In genomic region chr6:97395477-97396350, GRCm38 (mm10) we compare ENCODE assay signal across 8 mouse cellular contexts.
DNase-seq lines count a peak whose midpoint lies in the region; ATAC-seq lines count a peak whose summit lies in the region.

No protein-coding gene starts in this region.

- H3K27ac ChIP-seq in heart, embryonic 12.5 days (ENCODE audit: poor library complexity, severe bottlenecking), result no peak overlapping the region
- peak overlapping the region; percentile 1; the same call in 1 of the 2 replicates for H3K27ac ChIP-seq in midbrain, embryonic 15.5 days

- H3K9ac ChIP-seq in heart, embryonic 12.5 days, result no peak overlapping the region
- no peak overlapping the region for H3K9ac ChIP-seq in midbrain, embryonic 15.5 days

- no peak overlapping the region for H3K4me3 ChIP-seq in heart, embryonic 12.5 days
- H3K4me3 ChIP-seq in midbrain, embryonic 15.5 days, result no peak overlapping the region

- peak; percentile 64 for DNase-seq in adrenal gland, adult 2 months
- no peak for DNase-seq in adrenal gland, adult 18-20 months (ENCODE audit: low spot score in 2 of 2)
- DNase-seq in R1 (ENCODE audit: low read depth, low spot score), result peak; percentile 8
- peak; percentile 63 for DNase-seq in kidney, postnatal 14 days
- no peak for DNase-seq in spleen, postnatal 36 days (ENCODE audit: low spot score in 2 of 2)
- DNase-seq in frontal cortex, postnatal 10 days (ENCODE audit: low spot score in 2 of 2), result no peak

- no peaks in the 10 kb centered on the region for H3K9me3 ChIP-seq in heart, embryonic 12.5 days (replicated peaks)
- no peaks in the 10 kb centered on the region for H3K9me3 ChIP-seq in midbrain, embryonic 15.5 days

- WGBS in heart, embryonic 12.5 days, result 26% methylated on average over 17 of the region's 17 CpGs
- WGBS in midbrain, embryonic 15.5 days, result 11% methylated on average over 17 of the region's 17 CpGs

- H3K4me1 ChIP-seq in heart, embryonic 12.5 days (replicated peaks), result peaks cover 21% of the 10 kb centered on the region
- H3K4me1 ChIP-seq in midbrain, embryonic 15.5 days, result peaks cover 29% of the 10 kb centered on the region

- no peak for ATAC-seq in heart, embryonic 12.5 days (ENCODE audit: insufficient number of reproducible peaks, low FRiP score)
- 0 out of 2 replicates have a peak, but pooled peaks have one; percentile 38 for ATAC-seq in midbrain, embryonic 15.5 days (replicated peaks)

- no peaks in the 10 kb centered on the region for H3K36me3 ChIP-seq in heart, embryonic 12.5 days
- H3K36me3 ChIP-seq in midbrain, embryonic 15.5 days (replicated peaks), result no peaks in the 10 kb centered on the region

- peaks cover 8% of the 10 kb centered on the region; the same call in 1 of the 2 replicates for H3K27me3 ChIP-seq in heart, embryonic 12.5 days (replicated peaks)
- no peaks in the 10 kb centered on the region for H3K27me3 ChIP-seq in midbrain, embryonic 15.5 days (replicated peaks)

- H3K4me2 ChIP-seq in heart, embryonic 12.5 days, result peak overlapping the region; percentile 45
- H3K4me2 ChIP-seq in midbrain, embryonic 15.5 days, result no peak overlapping the region

Comparison
In these comparisons a context has a peak if more than half of its experiments do, and no peak if none do; other contexts are left out.
1. DNase-seq: peak in adrenal gland, adult 2 months (single experiment), R1 (single experiment) and kidney, postnatal 14 days (single experiment); none in adrenal gland, adult 18-20 months (0 of 2), spleen, postnatal 36 days (0 of 2) and frontal cortex, postnatal 10 days (0 of 2).